Mouse (Mus musculus) monocyte, adult 5-6 weeks (primary cell): ENCODE measurements around the gene Tex46. TPM values are rescaled to one million over a fixed set of nuclear protein-coding genes. Genes with fewer than 3 reads are reported as not detected.
A peak's percentile ranks its signal among the peaks of the same experiment; 100 is the strongest.

Source experiments
- ATAC-seq: fragments of 153-309, 156-312 bp; replicated peaks from 2 replicates; pipeline ENCODE4 v1.8.0; 2017; ENCODE audit warnings: mild to moderate bottlenecking; ENCODE audit not compliant: low TSS enrichment, insufficient number of reproducible peaks, severe bottlenecking, poor library complexity, low FRiP score
- total RNA-seq: library from RNA; stranded (forward); fragments of 200-1000, 200-491, 200-594 nt; gene quantifications from 3 replicates; pipeline ENCODE4 v1.2.3, GENCODE M21; 2017

The Tex46 gene
- total RNA-seq, 1 experiment from 2014 or later: not detected

DNA sequence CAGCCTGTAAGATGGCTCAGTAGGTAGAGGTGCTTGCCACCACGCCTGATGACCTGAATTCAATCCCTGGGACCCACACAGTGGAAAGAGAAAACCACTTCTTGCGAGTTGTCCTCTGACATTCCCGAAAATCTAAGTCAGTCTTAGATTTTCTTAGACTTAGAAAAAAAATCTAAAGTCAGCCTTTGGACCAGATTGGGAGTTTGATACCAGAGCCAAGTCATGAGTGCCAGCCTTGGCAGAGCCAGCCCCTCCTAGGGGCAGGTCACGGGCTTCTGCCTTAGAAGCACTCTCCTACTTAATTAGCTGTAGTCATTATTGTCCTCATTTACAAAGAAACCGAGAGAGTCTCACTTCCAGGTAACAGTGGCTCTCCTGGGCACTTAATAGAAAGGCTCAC, 11.7 kb downstream of the Tex46 start:
- ATAC-seq: no peak

GRCm38 (mm10) chr4:136622388-136622787, 12.2 kb downstream of the Tex46 start, which contains the start of gene Lactbl1:
Gene Lactbl1 (plus strand): TSS chr4:136622621.
- no peak for ATAC-seq

DNA sequence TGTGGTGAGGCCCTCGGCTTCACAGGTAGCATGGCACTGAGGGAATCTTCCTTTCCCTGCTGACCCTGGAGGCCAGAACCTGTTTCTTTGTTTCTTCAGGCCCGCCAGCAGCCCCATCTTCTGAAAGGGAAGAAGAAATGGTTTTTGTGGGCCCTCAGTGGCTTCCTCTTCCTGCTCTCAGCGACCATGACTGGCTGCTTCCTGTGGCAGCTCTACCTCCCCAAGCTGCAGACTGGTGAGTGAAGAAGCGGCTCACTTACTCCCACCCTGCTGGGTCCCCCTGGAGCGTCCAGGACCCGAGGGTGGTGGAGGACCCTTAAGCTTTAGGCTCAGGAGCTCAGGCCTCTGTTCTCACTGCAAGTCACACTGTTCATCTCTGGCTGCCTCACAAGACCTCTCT, 16.4 kb downstream of the Tex46 start:
- ATAC-seq: no peak

DNA sequence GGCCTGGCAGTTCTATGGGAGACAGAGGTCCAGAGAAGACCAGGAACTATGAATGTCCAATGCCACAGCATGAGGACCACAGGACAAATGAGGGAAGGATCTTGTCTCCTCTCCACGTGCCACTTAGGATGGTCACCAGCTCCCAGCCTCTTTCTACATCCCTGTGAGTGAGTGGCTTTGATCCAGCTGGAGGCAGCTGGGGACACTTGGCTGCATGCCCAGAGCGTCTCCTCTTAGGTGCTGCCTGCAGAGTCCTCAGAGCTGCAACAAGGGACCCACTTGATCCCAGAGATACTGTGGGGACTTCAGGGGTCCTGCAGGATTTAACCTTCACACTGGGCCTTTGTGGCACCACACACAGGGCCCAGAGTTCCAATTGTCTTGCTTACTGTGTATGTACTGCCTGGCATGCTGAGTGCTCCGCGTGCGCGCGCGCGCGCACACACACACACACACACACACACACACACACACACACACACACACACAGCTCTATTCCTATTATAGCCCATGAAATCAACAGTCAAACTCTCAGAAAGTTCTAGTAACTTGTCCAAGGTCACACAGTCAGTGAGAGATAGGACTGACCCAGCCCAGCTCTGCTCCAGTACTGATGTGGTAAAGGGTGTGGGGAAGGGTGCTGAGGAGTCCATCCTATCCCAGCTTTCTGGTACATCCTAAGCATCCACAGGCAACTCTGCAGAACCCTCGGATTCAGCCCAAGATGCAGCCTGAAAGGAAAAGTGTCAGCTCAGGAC, 21.2 kb downstream of the Tex46 start:
- no peak for ATAC-seq

DNA sequence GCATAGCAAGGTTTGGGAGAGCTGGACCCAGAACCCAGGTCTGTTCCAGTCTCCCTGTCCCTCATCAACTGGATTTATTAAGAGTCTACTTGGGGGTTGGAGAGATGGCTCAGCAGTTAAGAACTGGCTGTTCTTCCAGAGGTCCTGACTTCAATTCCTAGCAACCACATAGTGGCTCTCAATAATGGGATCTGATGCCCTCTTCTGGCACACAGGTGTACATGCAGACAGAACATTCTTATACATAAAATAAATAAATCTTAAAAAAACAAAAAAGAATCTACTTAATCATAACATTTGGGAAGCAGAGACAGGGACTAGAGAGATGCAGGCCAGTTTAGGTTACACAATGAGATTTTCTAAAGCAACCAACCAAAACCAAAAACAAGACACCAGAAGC, 25.8 kb downstream of the Tex46 start:
- no peak for ATAC-seq

- no peak for ATAC-seq
Observed at GRCm38 (mm10) chr4:136636511-136636910, 26.3 kb downstream of the Tex46 start.

- no peak for ATAC-seq
Observed at GRCm38 (mm10) chr4:136636983-136637562, 26.8 kb downstream of the Tex46 start.

- ATAC-seq: no peak
Observed at GRCm38 (mm10) chr4:136637563-136638229, 27.5 kb downstream of the Tex46 start.

GRCm38 (mm10) chr4:136638230-136638750, 28.1 kb downstream of the Tex46 start:
- no peak for ATAC-seq

DNA sequence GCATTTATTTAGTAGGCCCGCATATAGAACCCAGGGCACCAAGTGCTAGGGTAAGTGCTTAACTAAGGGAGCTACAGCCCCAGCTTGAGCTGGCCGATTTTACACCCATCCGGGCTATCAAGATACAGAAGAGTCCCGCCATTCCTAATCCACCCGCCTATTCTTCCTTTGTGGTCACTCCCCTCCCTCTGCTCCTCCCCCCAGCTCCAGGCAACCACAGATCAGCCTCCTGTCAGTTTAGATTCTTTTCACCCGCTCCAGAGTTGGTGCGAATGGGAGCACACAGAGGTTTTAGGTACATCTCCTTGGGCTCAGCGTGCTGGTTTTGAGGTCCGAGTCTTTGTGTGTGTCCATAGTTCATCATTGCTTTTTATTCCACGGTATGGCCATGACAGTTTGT, 28.7 kb downstream of the Tex46 start:
- ATAC-seq: no peak

DNA sequence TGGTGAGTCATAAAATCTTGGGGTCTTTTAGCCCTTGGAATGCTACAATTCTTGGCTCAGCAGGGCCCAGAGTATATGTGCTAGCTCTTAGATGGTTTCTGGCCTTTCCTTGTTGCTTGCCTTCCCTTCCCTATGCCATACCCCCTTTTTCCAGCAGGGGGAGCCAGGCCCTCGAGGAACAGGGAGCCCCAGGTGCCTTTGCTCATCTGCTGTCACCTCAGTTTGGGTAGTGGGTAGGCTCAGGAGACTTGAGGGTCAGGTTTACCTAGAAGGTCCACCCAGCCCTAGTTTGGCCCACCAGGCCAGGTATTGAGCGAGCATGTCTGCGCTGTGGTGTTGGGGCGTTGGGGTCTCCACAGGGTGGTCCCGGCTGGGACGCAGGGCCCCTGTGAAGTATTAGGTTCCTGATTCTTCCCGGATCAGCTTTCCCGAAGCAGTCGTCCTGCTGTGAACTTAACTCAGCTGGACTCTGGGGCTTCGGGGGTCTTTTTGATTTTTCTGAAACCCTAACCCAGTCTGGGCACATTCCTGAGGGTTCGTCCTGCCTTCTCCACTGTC, 38.8 kb downstream of the Tex46 start:
- ATAC-seq: peak; percentile 68

- no peak for ATAC-seq
Observed at GRCm38 (mm10) chr4:136649480-136650196, 39.4 kb downstream of the Tex46 start.

DNA sequence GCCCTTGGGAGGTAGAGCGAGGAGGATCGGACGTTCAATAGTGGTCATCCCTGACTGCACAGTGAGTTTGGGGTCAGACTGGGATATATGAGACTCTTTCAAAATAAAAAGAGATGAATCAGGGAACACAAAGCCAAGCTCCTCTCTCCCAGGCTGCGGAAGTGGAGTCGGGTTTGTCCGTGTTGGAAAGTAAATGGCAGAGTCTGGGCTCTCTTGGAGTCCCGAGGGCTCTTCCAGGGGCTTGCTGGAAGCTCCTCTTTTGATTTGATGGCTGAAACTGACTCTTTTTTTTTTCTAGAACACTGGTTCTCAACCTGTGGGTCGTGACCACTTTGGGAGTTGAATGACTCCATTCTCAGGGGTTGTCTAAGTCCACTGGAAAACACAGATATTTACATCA, 40.0 kb downstream of the Tex46 start:
- ATAC-seq: no peak

GRCm38 (mm10) chr4:136651357-136651811, 41.1 kb downstream of the Tex46 start:
- peak; percentile 53; the same call in 1 of the 2 replicates for ATAC-seq

GRCm38 (mm10) chr4:136651882-136652527, 41.8 kb downstream of the Tex46 start:
- no peak for ATAC-seq

DNA sequence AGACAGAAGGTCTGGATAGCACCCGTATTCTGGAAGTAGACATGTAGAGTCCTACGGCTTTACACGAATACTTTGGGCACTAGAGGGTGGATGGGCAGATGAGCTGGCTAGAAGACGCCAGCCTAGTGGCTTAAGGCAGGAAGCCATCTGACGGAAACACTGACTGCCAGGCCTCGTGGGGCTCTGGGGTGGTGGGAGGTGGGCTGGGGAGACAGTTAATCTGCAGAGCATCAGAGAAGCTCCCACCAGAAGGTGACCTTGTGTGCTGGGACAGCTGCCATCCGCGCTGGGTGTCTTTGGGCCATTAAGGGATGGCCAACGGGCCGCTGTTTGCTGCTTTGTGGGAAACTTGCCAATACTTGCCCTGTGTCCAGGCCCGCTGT, 42.3 kb downstream of the Tex46 start:
- no peak for ATAC-seq

- ATAC-seq: no peak
Observed at GRCm38 (mm10) chr4:136653019-136653418, 42.8 kb downstream of the Tex46 start.

DNA sequence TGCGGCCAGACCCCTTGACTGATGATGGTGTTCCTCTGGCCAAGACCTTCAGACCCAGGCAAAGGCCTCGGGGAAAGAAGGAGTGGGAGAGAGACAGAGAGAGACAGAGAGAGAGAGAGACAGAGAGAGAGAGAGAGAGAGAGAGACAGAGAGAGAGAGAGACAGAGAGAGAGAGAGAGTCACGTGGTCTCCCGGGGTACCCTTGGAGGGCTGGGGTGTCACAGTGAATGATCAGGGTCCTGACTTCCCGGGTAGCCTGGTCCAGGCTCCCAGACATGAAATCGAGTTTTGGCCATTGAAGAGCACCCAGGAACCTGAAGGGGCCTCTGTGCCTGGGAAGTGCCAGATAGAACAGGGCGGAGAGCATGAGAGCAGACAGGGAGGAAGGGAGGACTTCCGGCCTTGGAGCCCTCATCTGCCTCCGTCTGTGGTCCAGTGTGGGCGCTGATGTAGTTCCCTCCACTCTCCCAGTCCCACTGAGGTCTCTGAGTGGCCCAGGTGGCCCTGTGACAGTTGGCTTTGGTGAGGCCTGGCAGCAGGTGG, 43.5 kb downstream of the Tex46 start:
- ATAC-seq: no peak
